14 mouse cellular contexts compared by ENCODE assay signal in the genomic region with DNA sequence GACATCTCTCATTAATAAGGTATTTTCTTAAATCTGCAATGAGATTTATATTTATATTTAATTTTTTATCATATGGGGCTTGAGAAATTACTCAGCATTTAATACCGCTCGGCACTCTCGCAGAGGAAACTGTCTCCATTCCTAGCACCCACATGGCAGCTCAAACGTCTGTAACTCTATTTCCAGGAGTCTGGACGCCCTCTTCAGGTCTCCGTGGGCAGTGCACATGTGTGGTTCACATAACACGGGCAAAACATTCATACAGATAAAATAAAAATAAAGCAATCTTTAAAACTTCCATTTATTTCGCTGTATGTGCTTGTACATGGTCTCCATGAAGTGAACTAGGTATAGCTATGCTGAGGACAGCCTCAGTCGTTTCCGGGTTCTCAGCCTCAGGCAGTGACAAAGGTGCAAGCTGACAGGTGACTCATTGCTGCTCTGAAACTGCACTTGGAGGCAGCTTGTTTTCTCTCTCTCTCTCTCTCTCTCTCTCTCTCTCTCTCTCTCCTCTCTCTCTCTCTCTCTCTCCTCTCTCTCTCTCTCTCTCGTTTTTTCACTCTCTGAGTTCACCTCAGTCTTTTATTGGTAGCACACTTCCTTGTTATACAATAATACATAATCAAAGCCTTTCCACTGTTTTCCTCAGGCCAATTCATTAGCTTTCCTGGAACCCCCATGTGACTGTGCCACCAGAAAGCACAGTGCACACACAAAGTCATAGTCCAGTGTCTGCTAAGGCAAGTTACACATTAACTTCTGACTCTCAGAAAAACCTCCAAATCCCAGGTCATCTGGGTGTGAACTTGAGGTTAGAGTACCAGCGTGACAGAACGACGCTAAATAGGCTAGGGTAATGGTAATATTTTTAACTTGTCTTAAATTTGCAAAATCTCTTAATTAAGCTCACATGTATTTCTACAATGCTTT. TPM values are rescaled to one million over a fixed set of nuclear protein-coding genes. Genes with fewer than 3 reads are reported as not detected.
DNase-seq lines count a peak whose midpoint lies in the region; ATAC-seq and TF ChIP-seq lines count a peak whose summit lies in the region.
"Had no signal": no experiment of that assay in that cellular context is flagged by ENCODE, and none has a peak within 500 bp of the region (broad histone marks: within the 10 kb centered on the region; RNA-seq: fewer than 3 reads in every experiment).

No protein-coding gene starts in this region.

- H3K4me2 ChIP-seq in intestine, postnatal 0 days (replicated peaks; ENCODE audit: low read depth), result peak overlapping the region; percentile 6; the same call in 1 of the 2 replicates
- H3K4me2 ChIP-seq in stomach, embryonic 15.5 days, result no peak overlapping the region
- H3K4me2 ChIP-seq: limb, embryonic 13.5 days; neural tube, embryonic 13.5 days had no signal

- peak; percentile 83 for ATAC-seq in Patski
- peak; percentile 99 for ATAC-seq in intestine, postnatal 0 days
- ATAC-seq in stomach, embryonic 15.5 days (ENCODE audit: insufficient read depth, low FRiP score, low read depth), result peak; percentile 88

- H3K4me3 ChIP-seq in intestine, postnatal 0 days (ENCODE audit: low read depth, low read length), result no peak overlapping the region
- H3K4me3 ChIP-seq in stomach, embryonic 15.5 days (replicated peaks), result no peak overlapping the region
- H3K4me3 ChIP-seq: limb, embryonic 13.5 days; neural tube, embryonic 13.5 days had no signal

- peaks cover 15% of the 10 kb centered on the region for H3K36me3 ChIP-seq in intestine, postnatal 0 days (ENCODE audit: control insufficient read depth, insufficient read depth)
- no peaks in the 10 kb centered on the region for H3K36me3 ChIP-seq in stomach, embryonic 15.5 days

- CTCF ChIA-PET in Patski (lab: Charles Lee), result interaction anchor here (0.7 to 2.6 kb wide), 5 partner anchors 10 to 19 kb away, joined by 3 to 8 read pairs (median 3); no protein-coding TSS in a partner anchor

- H3K9ac ChIP-seq in intestine, postnatal 0 days (ENCODE audit: low read depth, low read length), result no peak overlapping the region
- H3K9ac ChIP-seq in stomach, embryonic 15.5 days, result no peak overlapping the region
- H3K9ac ChIP-seq: limb, embryonic 13.5 days; neural tube, embryonic 13.5 days had no signal

- POLR2A ChIA-PET in Patski (lab: Charles Lee), result interaction anchor here (0.7 kb wide), 1 partner anchor 18 kb away, joined by 3 read pairs; no protein-coding TSS in a partner anchor

- TF ChIP-seq CTCF in Patski (IDR thresholded peaks at IDR 0.05), result peak; percentile 54
- peak; percentile 51 for TF ChIP-seq CTCF in intestine, postnatal 0 days (IDR thresholded peaks at IDR 0.05; ENCODE audit: low read depth)

- H3K4me1 ChIP-seq in intestine, postnatal 0 days (replicated peaks; ENCODE audit: control insufficient read depth, insufficient read depth, low read length), result peaks cover 6% of the 10 kb centered on the region; the same call in 1 of the 2 replicates
- H3K4me1 ChIP-seq in stomach, embryonic 15.5 days, result no peaks in the 10 kb centered on the region
- H3K4me1 ChIP-seq: limb, embryonic 13.5 days; neural tube, embryonic 13.5 days had no signal

- 64% methylated on average over 14 of the region's 14 CpGs for WGBS in intestine, postnatal 0 days
- WGBS in stomach, embryonic 15.5 days, result 75% methylated on average over 14 of the region's 14 CpGs

- H3K27me3 ChIP-seq in Patski, result no peaks in the 10 kb centered on the region
- no peaks in the 10 kb centered on the region for H3K27me3 ChIP-seq in intestine, postnatal 0 days (replicated peaks; ENCODE audit: control insufficient read depth, insufficient read depth, low read length)
- no peaks in the 10 kb centered on the region for H3K27me3 ChIP-seq in stomach, embryonic 15.5 days (replicated peaks)
- H3K27me3 ChIP-seq: limb, embryonic 13.5 days; neural tube, embryonic 13.5 days had no signal

- peak overlapping the region; percentile 87 for H3K27ac ChIP-seq in intestine, postnatal 0 days (ENCODE audit: low read depth, low read length)
- H3K27ac ChIP-seq in stomach, embryonic 15.5 days, result peak overlapping the region; percentile 52
- H3K27ac ChIP-seq: hindbrain, postnatal 0 days; limb, embryonic 13.5 days; neural tube, embryonic 13.5 days had no signal

- in situ Hi-C loops in Patski (cut with MboI; ENCODE audit: low pct_unique_long_range_greater_than_20kb), result no loop called here

- no peaks in the 10 kb centered on the region for H3K9me3 ChIP-seq in intestine, postnatal 0 days (ENCODE audit: control insufficient read depth)
- H3K9me3 ChIP-seq in stomach, embryonic 15.5 days, result no peaks in the 10 kb centered on the region
- H3K9me3 ChIP-seq: limb, embryonic 13.5 days; neural tube, embryonic 13.5 days had no signal

- DNase-seq in Patski (ENCODE audit: low read depth, low spot score), result peak; percentile 20
- DNase-seq in kidney, postnatal 36 days, result peak; percentile 50 to 89
- DNase-seq in urinary bladder, postnatal 36 days (ENCODE audit: low spot score in 2 of 2), result no peak
- no peak for DNase-seq in right cerebral cortex, adult 18-20 months
- no peak for DNase-seq in gastrocnemius, postnatal 10 days
- DNase-seq: cerebellum, adult 9-10 months; lung, postnatal 36 days; midbrain, embryonic 14.5 days; thymus, postnatal 4 days had no signal

RNA-seq across cellular contexts. Expression of gene Sh3yl1, which starts 31.9 kb away (rescaled TPM):
- polyA plus RNA-seq in Patski (2021), result 13.3 TPM
- polyA plus RNA-seq in intestine, postnatal 0 days (2015; fragmentation: Nextera tagmentation; extraction: Ambion mirVana), result 33.3 and 34.2 TPM in 2 replicates
- polyA plus RNA-seq in stomach, embryonic 15.5 days (2015; fragmentation: Nextera tagmentation; extraction: Ambion mirVana), result 25.7 and 28.4 TPM in 2 replicates
- 1 to 10 TPM; 1.9 to 2.7 TPM for total RNA-seq in gastrocnemius, postnatal 10 days (2021)

RNA-seq across cellular contexts. Expression of gene Acp1, which starts 31.9 kb away (rescaled TPM):
- polyA plus RNA-seq in Patski (2021), result 80.1 TPM
- 94.1 and 108 TPM in 2 replicates for polyA plus RNA-seq in intestine, postnatal 0 days (2015; fragmentation: Nextera tagmentation; extraction: Ambion mirVana)
- polyA plus RNA-seq in stomach, embryonic 15.5 days (2015; fragmentation: Nextera tagmentation; extraction: Ambion mirVana), result 151 and 164 TPM in 2 replicates
- 10 to 100 TPM; 41.4 to 49.6 TPM for total RNA-seq in gastrocnemius, postnatal 10 days (2021)

RNA-seq across cellular contexts. Expression of gene Alkal2, which starts 59.2 kb away (rescaled TPM):
- not detected for polyA plus RNA-seq in Patski (2021)
- 0.47 and 1.5 TPM in 2 replicates for polyA plus RNA-seq in intestine, postnatal 0 days (2015; fragmentation: Nextera tagmentation; extraction: Ambion mirVana)
- 1.4 and 1.8 TPM in 2 replicates for polyA plus RNA-seq in stomach, embryonic 15.5 days (2015; fragmentation: Nextera tagmentation; extraction: Ambion mirVana)
- under 1 TPM; 0.63 to 0.87 TPM for total RNA-seq in gastrocnemius, postnatal 10 days (2021)

Comparison
In these comparisons a context has a peak if more than half of its experiments do, and no peak if none do; other contexts are left out.
1. DNase-seq: peak in Patski (single experiment) and kidney, postnatal 36 days (2 of 2); none in urinary bladder, postnatal 36 days (0 of 2), right cerebral cortex, adult 18-20 months (single experiment) and gastrocnemius, postnatal 10 days (single experiment).
2. Peak in every context shown above with its lines, with median percentiles within 50 percentile points of each other: ATAC-seq.